Mouse (Mus musculus): ENCODE data around the gene B3gnt7.

- TF ChIP-seq HCFC1 (IDR thresholded peaks at IDR 0.05; ENCODE audit: borderline replicate concordance, insufficient read depth, low read length) (no peak), MAFK (IDR thresholded peaks at IDR 0.05; ENCODE audit: insufficient read depth, low read depth, low read length) (no peak), CHD2 (IDR thresholded peaks at IDR 0.05; ENCODE audit: low read depth, low read length) (no peak), ZNF384 (IDR thresholded peaks at IDR 0.05; ENCODE audit: low read depth, low read length) (no peak)
These were observed 18.5 kb upstream of the B3gnt7 start for GRCm38 (mm10) chr1:86284101-86284500.

Measured in ES-E14 (cell line).